Mouse (Mus musculus): Measurements from ENCODE around the gene Sbf2. TPM values are rescaled to one million over a fixed set of nuclear protein-coding genes. Genes with fewer than 3 reads are reported as not detected.

Gene Sbf2
- total RNA-seq, 2 experiments from 2014 or later, result 141 to 177 TPM

- peak; percentile 86 for DNase-seq
- intact Hi-C loops (cut with DNase I), result loop anchor here (5.0 to 10.0 kb wide), 4 partner anchors 148 to 728 kb away; no protein-coding TSS in a partner anchor
Observed at GRCm38 (mm10) chr7:110286838-110287475, 327.8 kb downstream of the Sbf2 start.

- intact Hi-C loops (cut with DNase I), result loop anchor here (5.0 to 10.0 kb wide), 4 partner anchors 149 to 729 kb away; no protein-coding TSS in a partner anchor
- DNase-seq, result no peak
Observed at GRCm38 (mm10) chr7:110286198-110286732, 328.5 kb downstream of the Sbf2 start.

GRCm38 (mm10) chr7:110285849-110286151 lies 328.9 kb downstream of the Sbf2 start:
- DNase-seq, result no peak
- intact Hi-C loops (cut with DNase I), result loop anchor here (5.0 to 10.0 kb wide), 4 partner anchors 149 to 729 kb away; no protein-coding TSS in a partner anchor

- no peak for DNase-seq
- intact Hi-C loops (cut with DNase I), result loop anchor here (5.0 to 10.0 kb wide), 4 partner anchors 150 to 730 kb away; no protein-coding TSS in a partner anchor
Observed at GRCm38 (mm10) chr7:110285076-110285848, 329.5 kb downstream of the Sbf2 start.

GRCm38 (mm10) chr7:110283484-110284275 lies 331.0 kb downstream of the Sbf2 start:
- intact Hi-C loops (cut with DNase I), result loop anchor here (10.0 kb wide), 2 partner anchors 151 to 731 kb away; no protein-coding TSS in a partner anchor
- no peak for DNase-seq

GRCm38 (mm10) chr7:110282797-110283196 lies 331.9 kb downstream of the Sbf2 start:
- no peak for DNase-seq
- intact Hi-C loops (cut with DNase I), result loop anchor here (10.0 kb wide), 2 partner anchors 152 to 732 kb away; no protein-coding TSS in a partner anchor

GRCm38 (mm10) chr7:110281435-110282256 lies 333.1 kb downstream of the Sbf2 start:
- DNase-seq, result no peak
- intact Hi-C loops (cut with DNase I), result loop anchor here (10.0 kb wide), 2 partner anchors 153 to 733 kb away; no protein-coding TSS in a partner anchor

- DNase-seq, result no peak
- intact Hi-C loops (cut with DNase I), result no loop called here
Observed at GRCm38 (mm10) chr7:110279183-110279582, 335.5 kb downstream of the Sbf2 start.

GRCm38 (mm10) chr7:110277734-110278245 lies 336.9 kb downstream of the Sbf2 start:
- intact Hi-C loops (cut with DNase I), result no loop called here
- DNase-seq, result peak; percentile 22

- DNase-seq, result no peak
- intact Hi-C loops (cut with DNase I), result no loop called here
Observed at GRCm38 (mm10) chr7:110272434-110272833, 342.3 kb downstream of the Sbf2 start.

GRCm38 (mm10) chr7:110271814-110272213 lies 342.9 kb downstream of the Sbf2 start:
- DNase-seq, result no peak

GRCm38 (mm10) chr7:110270455-110270854 lies 344.3 kb downstream of the Sbf2 start:
- DNase-seq, result no peak
- intact Hi-C loops (cut with DNase I), result no loop called here

More at GRCm38 (mm10) chr7:110271814-110272213, 342.9 kb downstream of the Sbf2 start:
- intact Hi-C loops (cut with DNase I), result no loop called here

- intact Hi-C loops (cut with DNase I), result loop anchor here (5.0 kb wide), 1 partner anchor 102 kb away; no protein-coding TSS in a partner anchor
- no peak for DNase-seq
Observed at GRCm38 (mm10) chr7:110269777-110270176, 344.9 kb downstream of the Sbf2 start.

- DNase-seq, result no peak
- intact Hi-C loops (cut with DNase I), result loop anchor here (5.0 kb wide), 1 partner anchor 101 kb away; no protein-coding TSS in a partner anchor
Observed at GRCm38 (mm10) chr7:110268511-110268910, 346.2 kb downstream of the Sbf2 start.

GRCm38 (mm10) chr7:110267994-110268393 lies 346.7 kb downstream of the Sbf2 start:
- intact Hi-C loops (cut with DNase I), result loop anchor here (5.0 kb wide), 1 partner anchor 101 kb away; no protein-coding TSS in a partner anchor
- DNase-seq, result no peak

- no peak for DNase-seq
- intact Hi-C loops (cut with DNase I), result loop anchor here (5.0 kb wide), 1 partner anchor 100 kb away; no protein-coding TSS in a partner anchor
Observed at GRCm38 (mm10) chr7:110267014-110267413, 347.7 kb downstream of the Sbf2 start.

GRCm38 (mm10) chr7:110265796-110266195 lies 348.9 kb downstream of the Sbf2 start:
- peak; percentile 81 for DNase-seq
- intact Hi-C loops (cut with DNase I), result loop anchor here (5.0 kb wide), 1 partner anchor 98 kb away; no protein-coding TSS in a partner anchor

GRCm38 (mm10) chr7:110263474-110263873 lies 351.2 kb downstream of the Sbf2 start:
- intact Hi-C loops (cut with DNase I), result loop anchor here (5.0 kb wide), 1 partner anchor 41 kb away; the partner anchor contains the start of gene Swap70
- no peak for DNase-seq

- no peak for DNase-seq
- intact Hi-C loops (cut with DNase I), result loop anchor here (5.0 kb wide), 1 partner anchor 40 kb away; the partner anchor contains the start of gene Swap70
Observed at GRCm38 (mm10) chr7:110262661-110263060, 352.1 kb downstream of the Sbf2 start.

Data from left cerebral cortex, postnatal 4 days (tissue).